Mouse (Mus musculus): ENCODE data around the gene Usp30.
A peak's percentile ranks its signal among the peaks of the same experiment; 100 is the strongest.

The Usp30 gene

DNA sequence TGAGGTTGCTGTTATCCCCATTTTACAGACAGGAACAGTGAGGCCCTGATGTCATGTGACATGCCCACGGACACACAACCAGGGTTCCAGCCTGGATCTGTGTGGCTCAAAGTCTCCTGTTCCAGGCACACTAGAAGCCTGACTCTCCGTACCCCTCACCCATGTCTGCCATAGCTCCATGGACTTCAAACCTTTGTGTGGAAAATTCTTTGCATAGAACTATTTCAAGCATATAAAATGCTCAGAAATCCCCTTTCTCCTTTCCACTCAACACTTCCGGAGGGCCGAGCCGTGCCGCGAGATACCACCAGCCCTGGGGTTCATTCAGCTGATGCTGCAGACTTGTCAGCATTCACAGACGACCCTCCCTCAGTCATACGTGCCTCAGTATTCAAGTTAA, 2.3 kb downstream of the Usp30 start:
- no peak for DNase-seq (ENCODE audit: low read depth)

- DNase-seq (ENCODE audit: low read depth) = no peak
Observed at GRCm38 (mm10) chr5:114067982-114068381, 2.7 kb downstream of the Usp30 start.

DNA sequence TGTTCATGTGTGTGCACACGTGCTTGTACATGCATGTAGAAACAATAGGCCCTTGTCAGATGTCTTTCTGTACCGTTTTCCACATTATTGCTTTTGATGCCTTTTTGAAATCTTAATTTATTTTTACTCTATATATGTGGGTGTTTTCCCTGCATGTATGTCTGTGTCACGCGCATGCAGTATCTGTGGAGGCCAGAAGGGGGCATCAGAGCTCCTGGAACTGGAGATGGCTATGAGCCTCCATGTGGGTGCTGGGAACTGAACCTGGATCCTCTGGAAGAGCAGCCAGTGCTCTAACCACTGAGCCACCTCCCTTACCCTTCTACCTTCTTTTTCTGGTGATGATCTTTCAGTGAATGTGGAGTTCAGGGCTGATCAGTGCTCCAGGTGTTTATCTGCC, 5.6 kb downstream of the Usp30 start:
- no peak for DNase-seq (ENCODE audit: low read depth)

DNA sequence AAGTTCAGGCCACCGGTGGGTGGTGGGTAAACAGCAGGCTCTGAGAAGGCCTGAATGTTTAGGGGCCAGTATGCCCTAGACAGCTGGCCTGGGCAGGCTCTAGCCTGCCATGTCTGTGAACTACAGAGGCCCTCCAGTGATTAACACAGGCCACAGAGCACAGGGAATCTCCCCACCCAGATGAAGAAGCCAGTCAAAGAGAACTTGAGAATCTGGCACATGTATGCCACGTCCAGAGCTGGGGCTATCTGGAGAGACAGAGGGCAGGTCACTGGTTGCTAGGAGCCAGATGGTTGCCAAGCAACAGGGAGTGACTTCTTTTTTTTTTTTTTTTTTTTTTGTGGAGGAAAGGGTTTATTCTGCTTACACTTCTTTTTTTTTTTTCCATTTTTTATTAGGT, 7.0 kb downstream of the Usp30 start:
- no peak for DNase-seq (ENCODE audit: low read depth)

- DNase-seq (ENCODE audit: low read depth) = no peak
Observed at GRCm38 (mm10) chr5:114077009-114077408, 11.7 kb downstream of the Usp30 start.

GRCm38 (mm10) chr5:114085501-114085900, 20.2 kb downstream of the Usp30 start:
- no peak for DNase-seq (ENCODE audit: low read depth)

GRCm38 (mm10) chr5:114087875-114088480, 22.7 kb downstream of the Usp30 start:
- no peak for DNase-seq (ENCODE audit: low read depth)

- no peak for DNase-seq (ENCODE audit: low read depth)
Observed at GRCm38 (mm10) chr5:114090421-114091013, 25.3 kb downstream of the Usp30 start.

- peak; percentile 36 for DNase-seq (ENCODE audit: low read depth)
Observed at GRCm38 (mm10) chr5:114091057-114091807, 26.0 kb downstream of the Usp30 start, which contains the start of gene Svop. Gene Svop (minus strand): TSS chr5:114091570.

- DNase-seq (ENCODE audit: low read depth) = peak; percentile 83
Observed at GRCm38 (mm10) chr5:114099709-114100389, 34.6 kb downstream of the Usp30 start.

DNA sequence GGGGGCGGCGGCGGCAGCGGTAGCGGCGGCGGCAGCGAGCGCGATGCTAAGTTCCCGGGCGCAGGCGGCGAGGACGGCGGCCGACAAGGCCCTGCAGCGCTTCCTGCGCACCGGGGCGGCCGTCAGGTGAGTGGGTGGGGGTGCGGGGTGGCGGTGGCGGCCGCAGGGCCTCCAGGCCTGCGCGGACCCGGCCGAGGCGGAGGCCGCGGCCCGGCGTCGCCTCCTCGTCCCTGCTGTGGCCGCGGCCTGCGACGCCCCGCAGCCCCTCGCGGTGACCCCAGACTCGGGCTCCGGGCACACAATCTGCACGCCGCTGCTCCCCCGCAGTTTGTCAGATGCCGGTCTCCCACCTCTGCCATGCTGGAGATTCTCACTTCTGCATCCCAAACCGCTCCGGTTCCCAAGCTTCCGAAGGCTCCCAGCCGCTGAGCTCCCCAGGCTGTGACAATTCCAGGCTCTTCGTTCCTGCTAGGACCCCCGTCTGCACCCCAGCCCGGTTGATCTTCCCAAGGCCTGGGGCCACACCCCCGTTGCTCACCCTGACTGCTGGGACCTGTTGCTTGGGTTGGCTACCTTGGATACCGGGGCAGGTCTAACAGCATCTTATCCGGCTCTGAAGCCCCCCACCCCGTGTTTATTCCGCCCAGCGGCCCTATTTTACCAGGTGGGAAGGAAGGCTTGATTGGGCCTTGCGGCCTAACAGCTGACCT, 35.3 kb downstream of the Usp30 start:
- DNase-seq (ENCODE audit: low read depth) = no peak

DNA sequence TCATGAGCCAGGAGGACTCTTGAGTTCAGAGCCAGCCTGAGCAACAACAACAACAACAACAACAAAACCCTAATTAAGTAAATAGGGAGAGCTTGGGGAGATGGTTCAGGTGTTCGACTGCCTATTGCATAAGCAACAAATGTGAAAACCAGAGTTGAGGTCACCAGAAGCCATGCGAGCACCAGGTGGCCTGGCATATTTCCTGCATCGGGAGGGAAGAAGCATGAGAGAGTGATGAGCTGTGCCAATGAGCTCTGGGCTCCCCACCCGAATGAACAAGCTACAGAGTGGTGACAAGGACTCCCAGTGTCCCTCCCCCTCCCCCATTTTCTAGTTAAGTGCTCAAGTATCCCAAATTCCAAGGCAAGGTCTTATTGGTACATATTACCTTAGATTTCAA, 36.6 kb downstream of the Usp30 start:
- no peak for DNase-seq (ENCODE audit: low read depth)

GRCm38 (mm10) chr5:114102807-114103206, 37.5 kb downstream of the Usp30 start:
- no peak for DNase-seq (ENCODE audit: low read depth)

DNA sequence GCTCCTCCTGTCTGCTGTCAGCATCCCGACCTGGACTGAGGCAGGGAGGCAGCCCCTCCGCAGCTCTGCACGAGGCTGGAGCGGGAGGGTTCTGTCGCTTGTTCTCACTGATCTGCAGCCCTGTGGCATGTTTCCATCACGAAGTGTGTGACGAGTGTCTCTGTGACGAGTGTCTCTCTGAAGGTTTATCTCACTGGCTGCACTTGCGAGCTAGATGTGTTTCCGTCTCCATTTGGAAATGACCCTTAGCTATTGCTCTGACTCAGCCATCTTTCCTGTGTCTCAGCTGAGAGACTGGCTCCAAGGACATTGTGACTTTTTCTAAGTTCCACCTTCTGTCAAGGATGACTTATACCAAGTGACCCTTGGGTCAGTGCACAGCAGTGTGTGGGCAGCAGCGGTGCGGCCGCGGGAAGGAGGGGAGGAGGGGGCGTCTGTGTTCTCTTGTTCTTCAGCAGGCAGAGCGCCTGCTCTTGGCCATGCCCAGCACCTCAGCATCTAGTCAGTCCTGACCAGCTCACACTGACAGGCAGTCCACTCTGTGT, 41.2 kb downstream of the Usp30 start:
- no peak for DNase-seq (ENCODE audit: low read depth)

- DNase-seq (ENCODE audit: low read depth) = no peak
Observed at GRCm38 (mm10) chr5:114113334-114113733, 48.1 kb downstream of the Usp30 start.

GRCm38 (mm10) chr5:114115030-114115429, 49.8 kb downstream of the Usp30 start:
- no peak for DNase-seq (ENCODE audit: low read depth)

- no peak for DNase-seq (ENCODE audit: low read depth)
Observed at GRCm38 (mm10) chr5:114116586-114116985, 51.3 kb downstream of the Usp30 start.

DNA sequence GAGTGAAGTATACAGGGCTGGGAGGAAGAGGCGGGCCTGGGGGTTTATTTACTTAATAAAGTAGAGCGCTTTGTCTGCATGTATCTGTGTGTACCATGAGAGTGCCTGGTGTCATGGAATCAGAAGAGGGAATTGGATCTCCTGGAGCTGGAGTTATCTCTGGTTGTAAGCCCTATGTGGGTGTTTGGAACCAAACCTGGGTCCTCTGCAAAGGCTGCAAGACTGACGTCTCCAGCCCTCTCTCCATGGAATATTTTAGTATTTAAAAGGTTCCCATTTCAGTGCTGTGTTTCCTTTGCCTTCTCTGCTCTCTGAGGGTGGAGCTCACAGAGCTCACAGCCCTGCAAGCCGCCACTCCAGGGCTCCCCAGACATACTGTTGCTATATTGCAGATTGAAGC, 54.5 kb downstream of the Usp30 start:
- no peak for DNase-seq (ENCODE audit: low read depth)

- no peak for DNase-seq (ENCODE audit: low read depth)
Observed at GRCm38 (mm10) chr5:114126008-114126407, 60.7 kb downstream of the Usp30 start.

GRCm38 (mm10) chr5:114126499-114127244, 61.4 kb downstream of the Usp30 start:
- DNase-seq (ENCODE audit: low read depth) = no peak
